Mouse (Mus musculus): ENCODE results near the gene Sumf1.

The Sumf1 gene

DNA sequence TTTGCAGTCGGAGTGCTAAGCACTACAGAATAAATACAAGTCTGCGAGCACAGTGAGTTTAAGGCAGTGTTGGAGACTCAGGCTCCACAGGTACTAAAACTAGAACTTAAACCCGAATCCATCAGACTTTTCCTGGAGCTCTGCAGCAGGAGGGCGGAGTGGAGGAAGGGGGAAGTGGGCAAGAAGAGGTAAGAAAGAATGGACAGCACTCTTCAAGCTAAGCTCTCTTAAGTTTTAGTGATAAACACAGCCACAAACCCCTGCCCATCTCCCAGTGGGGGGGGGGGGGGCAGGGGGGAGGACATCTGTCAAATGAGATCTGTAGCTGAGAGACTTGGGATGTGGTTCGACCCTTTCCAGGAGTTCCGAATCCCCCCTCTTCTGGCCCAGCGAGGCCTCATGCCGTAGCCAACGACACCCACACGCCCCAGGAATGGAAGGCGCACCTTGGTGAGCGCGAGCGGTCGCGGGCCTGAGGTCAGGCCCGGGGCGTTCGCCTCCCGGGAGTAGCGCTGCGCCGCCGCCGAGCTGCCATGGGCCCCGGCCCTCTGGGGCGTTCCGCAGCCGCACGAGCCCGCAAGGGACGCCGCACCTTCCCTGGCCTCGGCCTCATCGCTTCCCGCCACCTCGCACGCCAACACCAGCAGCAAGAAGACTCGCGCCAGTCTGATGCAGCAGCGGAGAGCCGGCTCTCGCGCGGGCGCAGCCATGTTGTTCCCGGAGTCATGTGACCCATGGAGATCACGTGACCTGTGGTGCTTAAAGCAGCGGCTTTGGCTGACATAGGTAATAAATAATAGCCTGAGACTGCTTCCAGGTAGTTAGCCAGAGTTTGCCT is at the start of gene Sumf1:
Sumf1 (minus strand) TSS at position 736 of the 838 bp plus-strand sequence.
- DNase-seq (ENCODE audit: low spot score in 2 of 2): peak; percentile 88 to 93

DNA sequence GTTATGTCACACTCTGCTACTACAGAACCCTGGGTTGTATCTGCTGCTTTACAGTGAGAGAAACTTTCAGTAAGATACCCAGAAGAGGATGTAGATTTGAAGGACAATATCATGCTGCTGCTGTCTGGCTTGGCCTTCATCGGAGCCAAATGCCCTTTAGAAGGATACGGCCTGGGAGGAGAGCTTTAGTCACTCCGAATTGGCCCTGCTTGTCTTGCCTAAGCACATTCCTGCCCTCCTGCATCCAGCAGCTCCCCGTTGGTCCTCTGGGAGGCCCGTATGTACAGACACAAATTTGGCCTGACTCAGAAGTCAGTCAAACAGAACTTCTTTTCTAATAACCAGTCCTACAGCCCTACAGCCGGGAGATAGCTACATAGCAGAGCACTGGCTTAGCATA is 49.2 kb upstream of the Sumf1 start:
- no peak for DNase-seq (ENCODE audit: low spot score in 2 of 2)

DNA sequence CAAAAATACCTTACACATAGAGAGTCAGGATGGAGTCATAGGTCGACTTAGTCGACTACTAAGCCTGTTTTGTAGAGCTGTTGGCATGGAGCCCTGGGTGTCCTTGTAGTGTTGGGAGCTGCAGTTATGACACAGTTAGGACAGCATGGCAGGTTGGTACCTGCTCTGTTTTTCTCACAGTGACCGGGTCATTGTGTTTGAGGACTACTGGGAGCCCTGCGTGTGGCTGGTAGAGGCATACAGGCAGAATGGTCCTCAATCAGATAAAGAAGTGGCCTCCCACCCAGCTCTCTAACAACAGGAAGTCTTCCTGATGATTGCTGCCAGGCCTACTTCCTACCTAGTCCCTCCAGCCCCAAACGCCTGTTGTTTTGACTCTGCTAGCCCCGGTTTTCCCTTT is 47.7 kb upstream of the Sumf1 start:
- no peak for DNase-seq (ENCODE audit: low spot score in 2 of 2)

DNA sequence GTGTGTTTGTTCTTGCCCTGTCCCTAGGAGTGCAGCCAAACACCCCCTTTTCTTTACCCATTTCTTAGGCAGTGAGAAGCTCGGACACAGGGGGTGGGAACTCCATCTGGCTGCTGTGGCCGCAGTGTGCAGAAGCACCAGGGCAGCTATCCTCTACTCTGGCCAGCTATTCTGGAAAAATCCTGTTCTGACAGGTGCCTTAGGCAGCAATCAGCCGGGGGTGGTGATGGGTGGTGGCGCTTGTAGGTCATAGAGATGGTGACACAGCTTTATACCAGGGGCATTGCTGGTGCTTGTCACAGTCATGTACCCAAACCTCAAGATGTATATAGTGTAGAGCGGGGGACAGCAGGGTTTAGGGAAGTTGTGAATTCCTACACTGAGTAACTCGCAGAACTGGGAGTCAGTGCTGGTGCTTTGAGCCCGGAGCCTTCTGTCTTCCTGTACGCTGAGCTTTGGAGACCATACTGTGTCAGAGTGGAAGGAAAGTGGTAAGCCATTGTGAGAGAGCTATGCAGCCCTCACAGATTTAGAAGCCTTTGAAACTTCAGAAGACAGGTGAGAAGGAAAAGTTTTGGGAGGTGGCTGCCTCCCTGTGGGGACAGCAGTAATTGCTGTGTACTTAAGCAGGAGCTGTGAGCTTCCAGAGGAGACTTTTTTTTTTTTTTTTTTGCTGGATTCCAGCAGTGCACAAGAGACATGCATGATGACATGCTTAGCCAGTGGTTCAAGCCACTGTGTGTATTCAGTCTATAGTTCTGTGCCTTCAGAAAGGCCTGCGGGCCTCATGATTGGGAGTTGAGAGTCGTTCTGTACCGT is 46.7 kb upstream of the Sumf1 start:
- no peak for DNase-seq (ENCODE audit: low spot score in 2 of 2)

DNA sequence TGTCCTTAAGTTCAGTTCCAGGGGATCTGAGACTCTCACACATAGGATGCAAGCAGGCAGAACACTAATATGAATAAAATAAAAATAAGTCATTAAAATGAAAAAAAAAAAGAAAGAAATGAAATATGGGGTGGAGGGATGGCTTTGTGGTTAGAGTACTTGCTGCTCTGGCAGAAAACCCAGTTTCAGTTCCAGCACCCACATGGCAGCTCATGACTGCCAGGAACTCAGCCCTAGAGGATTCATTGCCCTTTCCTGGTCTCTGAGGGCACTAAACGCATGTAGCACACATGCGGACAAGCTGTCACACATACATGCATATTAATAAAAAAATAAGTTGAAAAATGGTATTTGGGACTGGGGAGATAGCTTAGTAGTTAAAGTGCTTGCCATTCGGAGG is 45.2 kb upstream of the Sumf1 start:
- DNase-seq (ENCODE audit: low spot score in 2 of 2): no peak

DNA sequence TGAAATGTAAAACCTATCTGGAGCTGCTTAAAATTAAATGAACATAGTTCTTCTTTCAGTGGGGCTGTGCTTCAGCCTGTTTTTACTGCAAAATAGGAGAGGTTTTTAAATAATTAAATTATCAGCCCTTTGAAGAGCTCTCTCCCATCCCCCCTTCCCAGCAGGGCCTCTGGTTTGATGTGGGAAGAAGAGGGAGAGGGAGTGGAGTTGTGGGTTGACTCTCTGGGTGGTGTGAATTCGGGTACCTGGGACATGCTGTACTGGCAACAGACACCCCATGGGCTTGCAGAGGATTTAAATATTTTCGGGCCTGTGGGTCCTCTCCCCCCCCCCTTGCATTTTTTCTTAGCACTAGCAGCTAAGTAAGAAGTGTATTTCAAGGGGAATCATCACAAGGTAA is 43.2 kb upstream of the Sumf1 start:
- DNase-seq (ENCODE audit: low spot score in 2 of 2): no peak

DNA sequence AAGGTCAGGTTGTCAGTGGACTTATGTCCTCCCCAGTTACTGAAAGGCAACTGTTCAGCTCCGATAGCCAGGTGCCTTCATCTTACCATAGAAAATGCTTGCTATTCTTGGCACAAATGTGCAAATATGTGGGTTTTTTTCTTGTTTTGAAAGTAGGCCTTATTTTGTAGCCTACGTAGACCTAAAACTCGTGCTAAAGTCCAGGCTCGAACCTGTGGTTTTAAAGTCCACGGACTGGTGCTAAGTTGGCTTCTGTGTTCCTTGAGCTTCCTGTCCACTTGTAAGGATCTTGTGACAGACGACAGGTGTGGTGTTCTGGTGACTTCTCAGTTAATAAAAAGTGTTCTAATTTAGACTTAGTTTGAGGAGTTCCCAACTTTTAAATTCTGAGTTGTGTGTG is 42.7 kb upstream of the Sumf1 start:
- no peak for DNase-seq (ENCODE audit: low spot score in 2 of 2)

DNA sequence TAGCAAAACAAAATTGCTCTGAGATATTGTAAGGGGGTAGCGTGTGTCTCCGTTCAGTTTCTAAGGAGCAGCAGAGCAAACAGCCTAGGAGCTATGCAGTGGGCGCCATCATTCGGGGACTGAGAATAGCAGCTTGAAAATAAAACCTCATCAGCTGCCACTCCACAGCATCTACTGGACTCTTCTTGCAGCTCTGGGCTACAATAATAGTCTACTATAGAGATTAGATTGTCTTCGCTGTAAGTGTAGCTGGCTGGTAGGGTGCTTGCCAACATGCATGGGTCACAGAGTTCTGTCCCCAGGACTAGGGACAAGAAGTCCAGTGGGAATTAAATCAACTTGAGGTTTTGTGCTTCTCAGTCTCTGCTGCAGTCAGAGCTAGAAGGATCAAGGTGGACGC is 42.1 kb upstream of the Sumf1 start:
- no peak for DNase-seq (ENCODE audit: low spot score in 2 of 2)

DNA sequence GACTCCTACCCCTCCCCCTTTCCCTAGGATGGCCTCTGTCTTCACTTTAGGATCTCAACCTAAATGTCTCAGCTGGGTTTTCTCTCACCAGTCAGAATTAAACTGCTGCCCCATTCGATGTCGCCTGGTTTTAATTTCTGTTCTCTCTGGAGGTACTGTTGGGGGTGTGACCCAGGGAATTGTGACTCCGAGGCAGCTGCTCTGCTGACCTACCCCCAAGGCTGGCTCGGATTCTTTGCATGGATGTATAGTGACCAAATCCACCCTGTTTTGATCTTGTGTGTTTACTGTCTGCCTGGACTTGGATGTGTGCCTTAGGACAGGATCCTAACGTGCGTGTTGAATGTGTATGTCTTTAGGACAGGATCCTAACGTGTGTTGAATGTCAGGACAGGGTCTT is 40.8 kb upstream of the Sumf1 start:
- DNase-seq (ENCODE audit: low spot score in 2 of 2): no peak

DNA sequence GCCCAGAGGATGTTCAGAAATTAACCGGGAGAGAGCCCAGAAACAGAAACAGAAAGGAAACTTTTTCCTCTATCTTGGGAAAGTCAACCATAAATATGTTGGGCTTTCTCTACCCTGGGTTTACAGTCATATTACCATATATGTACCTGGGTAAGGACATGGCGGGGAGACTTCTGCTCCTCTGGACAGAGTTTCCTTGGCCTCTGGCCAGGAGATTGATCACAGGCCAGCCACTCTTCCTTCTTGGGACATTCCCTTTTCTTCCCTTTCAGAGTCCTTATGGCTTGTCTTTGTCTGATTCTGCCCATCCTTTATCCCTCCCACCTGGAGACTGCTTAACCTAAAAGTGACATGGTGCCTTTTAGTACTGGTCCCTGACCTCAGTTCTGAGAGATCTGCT is 39.6 kb upstream of the Sumf1 start:
- DNase-seq (ENCODE audit: low spot score in 2 of 2): no peak

DNA sequence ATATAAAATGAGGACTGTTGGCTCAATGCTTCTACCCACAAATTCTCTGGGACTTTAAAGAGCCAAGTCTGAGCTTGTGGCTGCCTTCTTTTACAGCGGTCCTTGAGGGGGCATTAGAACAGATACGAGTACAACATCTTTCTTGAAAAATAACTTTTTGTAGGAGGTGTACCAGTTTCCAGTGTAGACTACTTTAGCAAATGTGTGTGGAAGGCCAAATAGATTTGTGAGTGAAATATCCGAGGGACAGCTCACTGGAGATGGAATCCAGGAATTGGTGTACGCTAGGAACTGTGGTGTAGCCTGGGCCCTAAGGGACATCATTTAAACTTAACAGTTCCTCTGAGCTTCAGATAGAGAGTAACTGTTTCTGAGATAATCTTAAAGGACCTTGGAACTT is 39.0 kb upstream of the Sumf1 start:
- DNase-seq (ENCODE audit: low spot score in 2 of 2): no peak

DNA sequence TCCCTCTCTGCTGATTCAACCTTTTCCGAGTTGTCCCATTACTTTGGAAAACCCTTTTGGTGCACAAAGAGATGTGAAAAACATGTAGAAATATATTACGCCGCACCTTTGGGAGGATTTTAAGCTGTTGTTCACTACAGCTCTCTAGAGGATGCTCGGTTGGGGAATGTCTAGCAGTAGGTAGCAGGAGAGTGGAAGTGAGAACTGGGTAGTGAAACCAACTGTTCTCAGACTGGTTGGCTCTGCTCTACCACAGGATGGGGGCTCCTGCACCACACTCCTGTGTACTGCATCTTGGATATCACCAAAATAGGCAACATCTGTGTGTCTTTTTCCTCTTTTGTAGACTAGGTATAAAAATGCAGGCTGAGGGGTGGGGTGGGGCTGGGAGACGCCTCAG is 37.5 kb upstream of the Sumf1 start:
- DNase-seq (ENCODE audit: low spot score in 2 of 2): no peak

DNA sequence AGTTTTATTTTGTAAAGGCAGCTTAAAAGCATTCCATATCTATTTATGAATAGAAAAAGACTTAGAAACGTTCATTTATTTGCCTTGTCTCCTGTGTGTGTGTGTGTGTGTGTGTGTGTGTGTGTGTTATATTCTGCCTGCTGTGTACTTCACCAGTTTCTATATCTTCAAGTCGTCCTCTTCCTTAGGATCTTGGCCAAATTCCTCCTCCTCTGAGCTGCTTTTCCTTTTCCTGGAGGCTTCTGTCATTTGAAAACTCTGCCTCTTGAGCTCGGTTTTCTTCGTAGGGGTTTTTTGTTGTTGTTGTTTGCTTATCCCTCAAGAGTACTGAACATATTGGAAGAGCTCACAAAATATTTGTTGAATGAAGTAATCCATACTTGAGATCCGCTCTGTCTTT is 37.1 kb upstream of the Sumf1 start:
- DNase-seq (ENCODE audit: low spot score in 2 of 2): no peak

DNA sequence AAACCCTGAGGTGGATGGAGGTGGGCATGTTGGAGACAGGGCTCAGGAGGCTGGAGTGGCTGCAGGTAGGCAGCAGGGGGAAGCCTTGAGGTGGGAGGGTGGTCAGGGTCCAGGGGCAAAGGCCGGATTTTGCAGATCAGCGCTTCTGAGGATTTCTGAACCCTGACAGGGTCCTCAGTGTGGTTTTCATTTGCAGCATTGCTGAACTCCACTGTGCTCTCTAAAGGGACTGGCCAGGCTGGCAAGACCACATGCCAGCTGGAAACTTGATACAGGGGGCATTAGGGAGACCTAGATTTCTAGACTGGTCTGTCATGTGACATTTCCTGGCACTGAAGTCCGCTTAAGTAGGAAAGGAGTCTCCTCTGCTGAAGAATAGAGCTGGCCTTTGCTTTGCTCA is 32.6 kb upstream of the Sumf1 start:
- DNase-seq (ENCODE audit: low spot score in 2 of 2): no peak

DNA sequence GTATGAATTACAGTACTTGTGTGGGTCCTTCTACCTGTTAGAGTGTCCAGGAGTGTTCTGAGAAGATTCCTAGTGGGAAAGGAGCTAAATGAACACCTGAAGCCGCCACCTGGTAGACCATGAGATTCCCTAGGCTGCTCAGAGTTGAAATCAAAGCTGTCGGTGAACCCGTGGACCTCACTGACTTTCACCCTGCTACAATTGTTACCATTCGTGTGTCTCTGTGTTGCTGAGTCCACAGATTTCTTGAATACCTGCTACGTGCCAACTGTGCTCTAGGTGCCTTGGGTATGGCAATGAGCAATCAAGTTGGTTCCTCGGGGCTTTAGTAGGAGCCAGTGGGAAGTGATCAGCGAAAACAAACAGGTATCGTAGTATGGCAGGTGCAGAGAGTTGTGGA is 31.4 kb upstream of the Sumf1 start:
- DNase-seq (ENCODE audit: low spot score in 2 of 2): no peak

DNA sequence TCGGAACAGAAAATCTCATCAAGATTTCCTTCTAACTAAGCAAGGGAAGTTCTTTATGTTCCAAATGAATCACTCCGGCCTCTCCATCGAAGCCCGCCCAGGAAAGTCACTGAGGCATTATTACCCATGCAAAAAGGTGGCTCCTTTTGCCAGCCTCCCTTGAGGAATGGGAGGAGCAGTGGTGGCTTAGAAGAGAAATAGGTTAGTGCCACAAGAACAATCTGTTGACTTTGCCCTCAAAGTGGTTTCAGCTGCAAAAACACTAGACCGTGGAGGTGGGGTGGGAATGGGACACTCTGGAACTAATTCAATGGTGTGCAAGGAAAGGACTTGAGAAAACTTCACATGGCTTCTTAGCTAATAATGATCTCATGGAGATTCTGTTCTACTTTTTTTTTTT is 30.7 kb upstream of the Sumf1 start:
- DNase-seq (ENCODE audit: low spot score in 2 of 2): no peak

DNA sequence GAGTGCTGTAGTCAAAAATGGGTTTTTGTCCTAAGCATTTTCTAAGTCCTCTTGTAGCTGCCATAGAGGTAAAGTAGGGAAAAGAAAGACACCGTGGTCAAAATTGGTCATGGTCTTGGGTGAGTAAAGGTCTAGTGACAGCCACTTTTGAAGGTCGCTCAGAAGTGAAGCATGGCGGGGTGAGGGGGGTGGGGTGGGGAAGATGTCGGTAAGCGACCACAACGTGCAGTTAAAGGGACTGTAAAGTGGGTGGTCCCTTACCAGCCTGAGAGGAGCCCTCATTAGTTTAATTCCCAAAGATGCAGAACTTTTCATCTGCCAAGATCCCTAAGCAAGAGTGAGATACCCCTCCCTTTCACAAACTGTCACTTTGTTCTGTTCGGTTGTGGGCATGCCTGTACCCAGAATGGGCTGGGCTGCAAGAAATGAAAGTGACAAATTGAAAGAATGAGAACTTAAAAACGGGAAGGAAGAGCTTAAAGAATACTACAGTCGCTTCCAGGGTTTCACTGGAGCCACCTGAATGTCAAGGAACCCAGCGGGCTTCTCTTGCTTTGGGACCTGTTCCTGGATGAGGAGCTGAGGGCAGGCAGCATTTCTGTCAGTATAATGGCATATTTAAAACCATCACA is 29.0 kb upstream of the Sumf1 start:
- no peak for DNase-seq (ENCODE audit: low spot score in 2 of 2)

DNA sequence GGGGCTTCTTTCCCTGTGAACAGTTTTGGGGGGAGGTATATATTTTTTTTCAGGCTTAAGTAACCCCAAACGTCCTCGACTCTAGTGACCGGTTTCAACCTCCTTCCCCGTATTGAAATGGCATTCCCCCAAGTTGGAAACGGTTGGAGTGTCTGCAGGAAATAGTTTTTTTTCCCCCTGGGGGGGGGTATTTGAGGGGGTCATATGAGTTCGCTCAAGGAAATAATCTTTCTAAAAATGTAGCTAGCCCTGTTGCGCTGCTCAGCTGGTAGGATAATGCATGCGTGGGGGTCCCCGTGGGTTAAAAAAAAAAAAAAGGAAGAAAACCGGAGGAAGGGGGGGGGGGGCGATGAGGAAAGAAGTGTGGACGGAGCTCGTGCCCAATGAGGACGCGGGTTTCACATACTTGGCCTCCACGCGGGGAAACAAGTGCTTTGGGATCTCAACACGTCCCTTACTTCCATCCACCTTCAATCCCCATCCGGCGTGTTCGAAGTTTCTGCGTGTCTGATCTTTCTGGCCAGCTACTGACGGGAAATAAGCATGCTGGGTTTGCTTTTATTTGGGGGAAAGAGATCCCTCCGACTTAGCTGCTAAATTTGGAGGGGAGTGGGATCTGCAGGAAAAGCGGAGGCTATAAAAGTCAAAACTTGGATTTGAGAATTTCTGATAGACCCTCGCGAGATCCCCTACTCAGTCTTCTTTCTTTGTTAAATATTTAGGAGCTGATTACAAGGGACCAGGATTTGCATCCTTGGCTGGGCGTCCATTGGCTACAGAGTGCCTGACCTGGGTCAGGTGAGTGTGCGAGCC is 28.3 kb upstream of the Sumf1 start:
- DNase-seq (ENCODE audit: low spot score in 2 of 2): no peak

DNA sequence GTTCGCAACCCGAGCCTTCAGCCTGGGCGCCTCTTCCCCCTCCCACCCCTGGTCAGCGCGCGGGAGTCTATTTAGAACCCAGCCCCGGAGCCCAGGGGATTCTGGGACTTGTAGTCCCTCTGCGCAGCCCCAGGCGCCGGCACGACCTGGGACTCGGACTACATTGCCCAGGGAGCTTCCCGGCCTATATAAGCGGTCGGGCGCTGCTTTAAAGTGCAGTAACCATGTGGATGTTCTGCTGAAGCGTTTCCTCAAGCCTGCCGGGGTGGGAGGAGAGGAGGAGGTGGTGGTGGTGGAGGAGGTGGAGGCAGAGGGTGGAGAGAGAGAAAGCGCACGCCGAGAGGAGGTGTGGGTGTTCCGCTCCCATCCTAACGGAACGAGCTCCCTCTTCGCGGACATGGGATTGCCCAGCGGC is 27.5 kb upstream of the Sumf1 start, which contains the start of gene Itpr1:
Itpr1 (plus strand) TSS at position 216 of the 415 bp plus-strand sequence.
- peak; percentile 97 to 98 for DNase-seq (ENCODE audit: low spot score in 2 of 2)

DNA sequence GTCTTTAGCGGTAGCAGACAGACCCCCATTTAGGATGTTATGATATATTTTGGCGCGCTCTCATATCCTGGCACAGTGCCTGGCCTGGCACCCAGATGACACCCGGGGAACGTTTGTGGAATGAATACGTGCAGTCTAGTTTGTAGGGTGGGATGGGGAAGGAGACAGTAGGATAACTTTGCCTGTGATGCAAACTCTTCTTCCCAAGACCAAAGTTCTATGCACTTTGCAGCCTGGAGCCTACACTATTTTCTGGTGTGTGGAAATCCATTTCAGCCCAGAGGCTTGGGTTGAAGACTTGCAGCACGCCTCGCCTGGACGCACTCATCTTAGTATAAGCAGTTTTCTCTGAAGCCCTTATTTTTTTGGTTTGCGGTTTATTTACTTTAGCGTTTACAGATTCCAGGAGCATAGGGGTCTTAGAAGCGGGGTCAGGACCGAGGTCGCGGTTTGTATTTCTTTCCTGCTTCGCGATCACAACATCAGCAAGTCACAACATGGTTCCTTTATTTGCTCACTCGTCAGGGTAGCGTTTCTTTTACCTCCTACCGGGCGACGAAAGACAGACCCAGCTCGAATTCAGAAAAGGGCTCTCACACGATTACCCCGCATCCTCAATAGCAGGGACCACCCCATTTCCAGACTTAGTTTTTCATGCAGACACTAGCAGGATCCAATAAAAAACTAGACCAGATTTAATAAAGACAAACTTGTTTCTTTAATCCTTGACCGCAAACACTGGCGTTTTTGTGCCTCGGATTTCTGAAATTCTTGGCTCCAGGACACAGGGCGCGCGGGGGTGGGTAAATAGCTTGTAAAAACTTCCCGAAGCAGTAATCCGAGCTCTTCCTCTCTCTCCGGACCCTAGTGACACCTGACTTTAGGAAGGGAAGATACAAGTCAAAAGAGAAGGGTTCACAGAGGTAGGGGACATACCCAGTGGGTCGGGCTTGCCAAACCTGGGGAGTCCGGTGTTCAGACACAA is 26.8 kb upstream of the Sumf1 start:
- DNase-seq (ENCODE audit: low spot score in 2 of 2): no peak

Measured in frontal cortex, postnatal 36 days (tissue).